Mouse (Mus musculus): Measurements from ENCODE around the gene Mmp15.

Mmp15 gene

DNA sequence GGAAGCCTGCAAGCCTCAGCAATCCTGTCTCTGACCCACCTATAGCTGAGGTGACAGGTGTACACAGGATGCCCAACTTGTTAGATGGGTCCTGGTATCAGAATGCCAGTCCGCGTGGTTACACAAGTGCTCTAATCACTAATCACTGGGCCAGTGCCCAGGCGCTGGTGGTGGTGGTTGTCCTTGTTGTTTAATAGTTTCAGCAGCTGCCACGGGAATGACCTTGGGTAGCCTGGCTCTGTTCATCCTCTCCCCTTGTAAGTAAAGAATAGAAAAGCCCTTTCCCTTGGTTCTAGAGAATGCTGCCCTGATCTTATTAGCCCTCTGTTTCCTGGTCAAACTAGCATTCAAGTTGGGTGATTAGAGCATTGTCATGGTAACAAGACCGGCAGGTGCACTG lies 10.3 kb upstream of the Mmp15 start:
- peak; percentile 55 for DNase-seq (ENCODE audit: low spot score)

GRCm38 (mm10) chr8:95344668-95345067 lies 7.4 kb upstream of the Mmp15 start:
- no peak for DNase-seq (ENCODE audit: low spot score)

GRCm38 (mm10) chr8:95346643-95347545 lies 5.2 kb upstream of the Mmp15 start:
- peak; percentile 55 for DNase-seq (ENCODE audit: low spot score)

DNA sequence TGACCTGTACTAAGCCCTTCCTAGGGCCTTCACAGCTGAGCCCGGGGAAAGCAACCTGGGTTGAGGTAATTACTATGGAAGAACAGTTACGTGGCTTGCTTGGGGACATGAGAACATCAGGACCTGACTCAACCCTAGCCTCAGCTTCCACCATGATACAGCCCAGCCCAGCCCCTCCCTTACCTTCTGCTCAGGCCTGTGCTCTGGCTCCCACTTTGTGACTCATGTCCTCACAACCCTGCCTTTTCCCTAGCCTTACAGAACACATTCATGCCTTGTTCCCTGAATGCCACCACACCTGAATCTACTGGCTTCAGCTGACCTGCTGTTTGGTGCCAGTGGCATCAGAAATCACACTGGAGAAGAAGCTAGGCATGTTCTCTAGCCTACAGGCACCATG lies 3.7 kb upstream of the Mmp15 start:
- no peak for DNase-seq (ENCODE audit: low spot score)

DNA sequence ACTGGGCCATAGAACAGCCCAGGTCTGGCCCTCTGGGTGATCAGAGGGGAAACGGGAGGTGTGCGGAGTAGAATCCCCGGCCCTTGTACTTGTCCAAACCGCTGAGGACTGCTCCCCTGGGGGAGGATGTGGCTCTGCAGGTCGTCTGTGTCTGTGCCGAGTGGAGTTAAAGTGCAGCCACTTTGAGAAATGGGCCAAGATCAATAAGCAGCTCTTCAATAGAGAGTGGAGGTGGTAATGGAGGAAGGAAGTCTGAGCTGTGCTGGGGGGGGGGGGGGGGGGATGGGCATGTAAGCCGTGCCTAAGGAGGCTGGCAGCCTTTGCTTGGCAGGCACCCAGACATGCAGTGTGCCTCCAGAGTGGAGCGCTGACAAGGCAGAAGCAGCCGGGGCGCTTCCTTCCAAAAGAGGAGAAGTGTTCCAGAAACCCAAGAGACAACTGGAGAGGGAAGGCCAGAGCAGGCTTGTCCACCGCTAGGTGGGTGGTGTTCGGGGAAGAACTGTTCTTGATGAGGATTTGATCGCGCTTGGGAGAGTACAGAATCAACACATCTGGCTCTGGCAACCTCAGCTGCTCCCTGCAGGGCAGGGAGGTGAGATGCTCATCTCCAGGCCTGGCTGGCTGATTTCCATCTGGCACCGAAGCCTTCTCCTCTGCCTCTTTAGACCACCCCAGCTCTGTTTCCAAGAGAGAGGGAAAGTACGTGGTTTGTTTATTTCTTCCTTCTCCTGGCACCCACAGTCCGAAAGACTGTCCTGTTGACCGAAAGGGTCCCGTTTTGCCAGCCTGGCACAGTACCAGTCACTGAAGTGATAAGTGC lies 3.0 kb upstream of the Mmp15 start:
- DNase-seq (ENCODE audit: low spot score), result peak; percentile 62

GRCm38 (mm10) chr8:95351461-95351860 lies 607 bp upstream of the Mmp15 start:
- DNase-seq (ENCODE audit: low spot score), result no peak

- peak; percentile 54 for DNase-seq (ENCODE audit: low spot score)
Observed at GRCm38 (mm10) chr8:95352871-95353866, 1.1 kb downstream of the Mmp15 start.

DNA sequence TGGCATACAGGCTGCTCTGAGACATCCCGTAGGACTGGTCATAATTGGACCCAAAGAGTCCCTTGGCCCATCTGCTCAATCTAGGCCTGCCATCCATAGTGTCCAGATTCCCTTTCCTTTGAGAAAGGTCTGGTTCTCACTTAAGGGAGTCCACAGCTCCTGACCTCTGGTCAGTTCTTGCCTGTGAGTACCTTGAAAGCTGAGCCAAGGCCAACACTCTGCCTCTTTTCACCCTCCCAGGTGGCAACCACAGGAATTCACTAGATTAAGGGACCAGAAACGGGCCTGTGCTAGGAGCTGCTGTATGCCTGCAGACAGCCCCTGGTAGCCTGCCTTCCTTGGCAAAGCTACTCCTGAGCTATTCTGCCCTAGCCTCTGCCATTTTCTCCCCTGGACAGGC lies 2.5 kb downstream of the Mmp15 start:
- no peak for DNase-seq (ENCODE audit: low spot score)

GRCm38 (mm10) chr8:95358550-95359411 lies 6.7 kb downstream of the Mmp15 start:
- DNase-seq (ENCODE audit: low spot score), result peak; percentile 48

GRCm38 (mm10) chr8:95360181-95361015 lies 8.3 kb downstream of the Mmp15 start:
- DNase-seq (ENCODE audit: low spot score), result no peak

DNA sequence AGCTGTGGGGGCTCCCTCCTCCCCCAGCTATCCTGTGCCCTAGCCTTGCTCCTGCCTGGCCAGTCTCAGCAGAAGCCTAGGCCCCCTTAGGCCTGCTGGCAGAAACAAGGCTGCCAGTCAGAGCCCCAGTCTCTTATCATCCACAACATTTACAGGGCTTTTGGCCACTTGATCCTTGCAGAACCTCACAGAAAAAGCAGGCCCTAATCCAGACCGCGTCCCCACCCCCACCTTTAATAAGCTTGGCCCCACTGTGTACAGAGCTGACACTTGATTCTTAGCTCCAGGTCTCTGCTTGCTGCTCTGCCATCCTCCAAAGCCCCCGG lies 8.9 kb downstream of the Mmp15 start:
- DNase-seq (ENCODE audit: low spot score), result no peak

GRCm38 (mm10) chr8:95362272-95362671 lies 10.2 kb downstream of the Mmp15 start:
- no peak for DNase-seq (ENCODE audit: low spot score)

GRCm38 (mm10) chr8:95363849-95364248 lies 11.8 kb downstream of the Mmp15 start:
- DNase-seq (ENCODE audit: low spot score), result no peak

DNA sequence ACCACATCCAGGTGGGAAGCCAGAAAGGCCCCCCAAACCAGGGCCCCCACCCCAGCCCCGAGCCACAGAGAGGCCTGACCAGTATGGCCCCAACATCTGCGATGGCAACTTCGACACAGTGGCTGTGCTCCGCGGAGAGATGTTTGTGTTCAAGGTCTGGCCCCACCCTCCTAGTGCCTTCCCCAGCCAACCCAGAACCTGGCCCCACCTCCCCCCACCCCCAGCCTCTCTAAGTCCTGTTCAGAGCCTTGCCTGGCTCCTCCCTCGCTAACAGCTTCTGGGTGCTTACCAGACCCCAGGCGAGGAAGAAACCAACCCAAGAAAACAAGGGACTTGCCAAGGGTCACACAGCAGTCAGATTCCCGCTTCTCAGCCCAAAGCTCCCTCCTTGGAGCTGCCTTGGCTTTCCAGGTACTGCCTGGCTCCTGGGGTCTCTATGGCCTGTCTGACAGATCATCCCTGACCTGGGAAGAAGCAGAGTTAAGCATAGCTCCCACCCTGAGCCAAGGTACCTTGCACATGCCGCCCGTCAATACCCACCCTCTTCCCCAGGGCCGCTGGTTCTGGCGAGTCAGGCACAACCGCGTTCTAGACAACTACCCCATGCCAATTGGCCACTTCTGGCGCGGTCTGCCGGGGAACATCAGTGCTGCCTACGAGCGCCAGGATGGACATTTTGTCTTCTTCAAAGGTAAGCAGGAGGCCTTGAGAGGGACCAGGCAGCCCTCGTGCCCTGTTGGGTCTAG lies 17.7 kb downstream of the Mmp15 start:
- no peak for DNase-seq (ENCODE audit: low spot score)

- DNase-seq (ENCODE audit: low spot score), result no peak
Observed at GRCm38 (mm10) chr8:95373389-95374002, 21.4 kb downstream of the Mmp15 start.

DNA sequence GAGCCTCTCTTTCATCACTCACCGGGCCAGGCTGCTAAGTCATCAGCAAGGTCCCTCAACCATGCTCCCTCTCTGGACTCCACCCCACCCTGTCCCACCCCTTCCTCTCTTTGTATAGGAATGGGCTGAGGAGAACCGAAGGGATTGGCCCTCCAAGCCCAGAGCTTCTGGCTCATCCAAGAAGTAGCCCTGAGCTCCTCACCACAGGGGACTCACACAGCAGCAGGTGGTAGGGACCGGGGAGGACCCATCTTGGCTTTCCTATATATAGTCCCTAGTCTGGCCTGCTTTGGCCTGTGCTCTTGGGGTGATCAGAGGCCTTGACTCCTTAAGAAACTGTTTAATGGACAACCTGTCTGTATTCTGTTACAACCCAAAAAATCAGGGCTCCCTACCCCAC lies 22.4 kb downstream of the Mmp15 start:
- no peak for DNase-seq (ENCODE audit: low spot score)

DNA sequence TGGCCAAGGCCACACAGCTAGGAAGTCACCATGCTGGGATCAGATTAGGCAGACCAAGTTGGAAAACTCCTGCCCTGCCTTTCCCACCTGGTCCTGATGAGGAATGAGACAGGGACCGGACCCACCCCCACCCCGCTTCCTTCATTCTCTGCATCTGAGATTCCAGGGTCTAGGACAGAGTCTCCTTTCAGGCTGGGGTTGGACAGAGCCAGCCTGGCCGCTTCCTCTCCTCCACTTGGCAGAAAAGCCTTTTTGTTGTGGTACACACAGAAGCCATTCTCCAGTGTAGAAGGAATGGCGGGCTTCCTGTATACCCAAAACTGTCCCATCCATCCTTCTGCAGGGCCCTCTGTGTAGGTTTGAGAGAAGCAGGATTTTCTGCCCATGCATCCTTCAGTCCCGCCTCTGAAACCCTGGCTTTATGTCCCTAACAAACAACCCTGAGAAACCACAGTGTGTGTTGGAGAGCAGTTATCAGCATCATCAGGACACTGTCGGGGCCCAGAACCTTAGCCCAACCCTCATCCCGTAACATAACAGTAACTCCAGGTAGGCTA lies 23.4 kb downstream of the Mmp15 start:
- no peak for DNase-seq (ENCODE audit: low spot score)

DNA sequence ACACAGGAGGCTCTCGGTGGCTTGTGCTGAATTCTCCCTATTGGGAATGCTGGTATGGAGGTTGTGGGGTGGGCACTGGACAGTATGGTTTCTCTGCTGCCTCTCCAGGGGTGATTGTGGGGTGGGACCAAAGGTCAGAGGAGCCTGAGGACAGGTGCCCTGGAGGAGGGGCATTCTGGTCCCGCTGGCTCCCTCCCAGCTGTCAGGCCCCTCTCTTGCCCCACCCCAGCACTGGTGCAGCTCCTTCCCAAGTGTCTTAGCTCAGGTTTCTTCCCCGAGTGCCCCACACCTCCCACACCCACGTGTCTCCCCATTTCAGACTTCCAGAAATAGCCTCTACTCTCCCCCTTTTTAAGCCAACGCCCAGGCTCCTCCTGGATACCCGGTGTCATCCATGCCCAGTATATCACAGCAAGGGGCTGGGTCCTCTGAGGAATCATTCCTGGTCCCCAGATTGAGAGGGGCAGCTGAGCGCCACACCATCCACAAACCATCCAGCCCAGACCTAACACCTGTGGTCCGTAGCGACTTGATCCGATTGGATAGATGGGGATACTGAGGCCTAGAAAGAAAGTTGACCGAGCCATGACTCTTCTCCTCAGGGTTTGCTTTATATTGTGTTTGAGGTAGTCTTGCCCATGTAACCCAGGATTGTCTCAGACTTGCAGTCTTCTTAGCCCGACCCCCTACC lies 24.4 kb downstream of the Mmp15 start:
- DNase-seq (ENCODE audit: low spot score), result no peak

Data from ovary, postnatal 36 days (tissue).